Mouse (Mus musculus) limb, embryonic 14.5 days (tissue): ENCODE measurements at regions not wholly inside any gene's neighbourhood (a gene's known extent, or its start where the extent isn't known, plus 50 kb on each side); places are given as distances from the start of the nearest gene placed in this dataset.
A peak's percentile ranks its signal among the peaks of the same experiment; 100 is the strongest.
"Not testable (repeated sequence)": the region's sequence is repeated elsewhere in the genome, so short reads cannot be mapped to it uniquely, and the experiment has no call there.

Experiments used
- ATAC-seq: fragments of 200-750 bp; cut with Nextera tagmentation; 2 replicates; pipeline ENCODE4 v1.8.0; 2017; ENCODE audit warnings: low read depth, moderate number of reproducible peaks, moderate TSS enrichment; ENCODE audit not compliant: low FRiP score
- DNase-seq: peaks from one replicate; pipeline ENCODE4 v3.0.0-alpha.2; 2015; ENCODE audit warnings: low spot score
- H3K27ac ChIP-seq: fragments of 300-500 bp; sonication (generic); replicated peaks from 2 replicates; pipeline ENCODE4 v1.5.1; 2014; ENCODE audit warnings: low read depth, mild to moderate bottlenecking, low read length, moderate library complexity, mixed read lengths
- H3K27me3 ChIP-seq: fragments of 300-500 bp; sonication (generic); 2 replicates; pipeline ENCODE4 v1.6.1; 2014; ENCODE audit warnings: low read length, mixed read lengths; ENCODE audit not compliant: control insufficient read depth, insufficient read depth
- H3K36me3 ChIP-seq: fragments of 300-500 bp; sonication (generic); 2 replicates; pipeline ENCODE4 v1.6.1; 2014; ENCODE audit warnings: mild to moderate bottlenecking, low read length, moderate library complexity, mixed read lengths; ENCODE audit not compliant: control insufficient read depth, insufficient read depth
- H3K4me1 ChIP-seq: fragments of 300-500 bp; sonication (generic); 2 replicates; pipeline ENCODE4 v1.6.1; 2014; ENCODE audit warnings: antibody characterized with exemption, low read length, mixed read lengths; ENCODE audit not compliant: control insufficient read depth, insufficient read depth
- H3K4me2 ChIP-seq: fragments of 300-500 bp; sonication (generic); replicated peaks from 2 replicates; pipeline ENCODE4 v1.6.1; 2014; ENCODE audit warnings: low read depth, mild to moderate bottlenecking, low read length, moderate library complexity; ENCODE audit not compliant: severe bottlenecking
- H3K4me3 ChIP-seq: fragments of 300-500 bp; sonication (generic); replicated peaks from 2 replicates; pipeline ENCODE4 v1.5.1; 2014; ENCODE audit warnings: low read length
- H3K9ac ChIP-seq: fragments of 300-500 bp; sonication (generic); 2 replicates; pipeline ENCODE4 v1.6.1; 2014; ENCODE audit warnings: mild to moderate bottlenecking, low read depth, low read length, moderate library complexity; ENCODE audit not compliant: severe bottlenecking
- H3K9me3 ChIP-seq: fragments of 300-500 bp; sonication (generic); 2 replicates; pipeline ENCODE4 v1.6.1; 2016; ENCODE audit warnings: low read length; ENCODE audit not compliant: control insufficient read depth
- POLR2A ChIP-seq: fragments of 200-500 bp; IDR thresholded peaks from 2 replicates; pipeline ENCODE4 v1.8.0; 2012; ENCODE audit warnings: inconsistent platforms, mild to moderate bottlenecking, moderate library complexity, borderline replicate concordance; ENCODE audit not compliant: insufficient read depth, insufficient read length; ENCODE audit errors: extremely low read depth
- WGBS: fragments of 180-500 bp; shearing (Covaris S2); extraction: QIAGEN DNeasy Blood & Tissue Kit; methylation state at CpG from one replicate; pipeline ENCODE4 v1.1.7; 2014; 5-methylcytosine and 5-hydroxymethylcytosine counted together

GRCm38 (mm10) chr15:5892034-5892433 lies 407.6 kb upstream of the Dab2 start:
- Histone ChIP-seq H3K4me2 (no peak overlapping the region), H3K4me3 (no peak overlapping the region), H3K9ac (no peak overlapping the region), H3K9me3 (no peaks in the 10 kb centered on the region), H3K27me3 (no peaks in the 10 kb centered on the region), H3K36me3 (no peaks in the 10 kb centered on the region), H3K4me1 (no peaks in the 10 kb centered on the region), H3K27ac (no peak overlapping the region)
- no peak for DNase-seq
- ATAC-seq: no peak
- no peak for TF ChIP-seq POLR2A
- WGBS: 83% methylated on average over 3 of the region's 3 CpGs

GRCm38 (mm10) chr15:5895688-5896470 lies 403.7 kb upstream of the Dab2 start:
- H3K4me3 ChIP-seq, DNase-seq, H3K36me3 ChIP-seq, ATAC-seq, H3K27me3 ChIP-seq, H3K9ac ChIP-seq, H3K4me2 ChIP-seq, H3K9me3 ChIP-seq, H3K4me1 ChIP-seq, H3K27ac ChIP-seq: not testable (repeated sequence)
- WGBS: 93% methylated on average over 5 of the region's 5 CpGs

- no peaks in the 10 kb centered on the region for H3K9me3 ChIP-seq
- H3K4me1 ChIP-seq: no peaks in the 10 kb centered on the region
- no peaks in the 10 kb centered on the region for H3K27me3 ChIP-seq
- no peak overlapping the region for H3K27ac ChIP-seq
- DNase-seq: peak; percentile 23
- no peak for ATAC-seq
- no peak overlapping the region for H3K9ac ChIP-seq
- no peak overlapping the region for H3K4me3 ChIP-seq
- no peak overlapping the region for H3K4me2 ChIP-seq
- no peaks in the 10 kb centered on the region for H3K36me3 ChIP-seq
- TF ChIP-seq POLR2A: no peak
- 2% methylated on average over 2 of the region's 2 CpGs for WGBS
These were observed 384.3 kb upstream of the Dab2 start for GRCm38 (mm10) chr15:5915261-5915660.

DNA sequence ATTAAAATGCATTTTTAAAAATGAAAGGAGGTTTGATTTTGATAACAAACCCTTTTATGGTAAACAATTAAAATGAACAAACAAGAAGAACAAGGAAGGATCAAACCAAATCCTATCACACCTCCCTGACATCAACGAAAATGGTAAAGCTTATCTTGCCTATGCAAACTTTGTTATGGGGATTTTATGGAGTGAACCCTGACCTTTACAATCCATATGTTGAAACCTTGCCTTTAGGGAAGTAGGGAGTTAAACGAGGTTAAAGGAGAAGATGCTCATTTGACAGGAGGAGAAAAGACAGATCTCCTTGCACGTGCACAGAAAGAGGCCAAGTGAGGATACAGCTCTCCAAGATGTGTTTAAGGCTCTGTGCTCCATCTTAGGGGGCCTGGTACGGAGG lies 379.5 kb upstream of the Dab2 start:
- Histone ChIP-seq H3K27me3 (no peaks in the 10 kb centered on the region), H3K36me3 (no peaks in the 10 kb centered on the region), H3K4me2 (no peak overlapping the region), H3K27ac (no peak overlapping the region), H3K9ac (no peak overlapping the region), H3K9me3 (no peaks in the 10 kb centered on the region), H3K4me3 (no peak overlapping the region), H3K4me1 (no peaks in the 10 kb centered on the region)
- no peak for DNase-seq
- no peak for TF ChIP-seq POLR2A
- WGBS: 39% methylated on average over 4 of the region's 4 CpGs
- no peak for ATAC-seq

- H3K4me2 ChIP-seq: no peak overlapping the region
- DNase-seq: no peak
- H3K9me3 ChIP-seq: no peaks in the 10 kb centered on the region
- no peak overlapping the region for H3K27ac ChIP-seq
- no peak overlapping the region for H3K4me3 ChIP-seq
- no peaks in the 10 kb centered on the region for H3K27me3 ChIP-seq
- 79% methylated on average over 3 of the region's 3 CpGs for WGBS
- no peaks in the 10 kb centered on the region for H3K4me1 ChIP-seq
- no peak for ATAC-seq
- H3K9ac ChIP-seq: no peak overlapping the region
- TF ChIP-seq POLR2A: no peak
- H3K36me3 ChIP-seq: no peaks in the 10 kb centered on the region
These were observed 371.8 kb upstream of the Dab2 start for GRCm38 (mm10) chr15:5927768-5928167.
